Mouse (Mus musculus) E14TG2a.4 (cell line): ENCODE results near the gene Ndufb3.
A peak's percentile ranks its signal among the peaks of the same experiment; 100 is the strongest.

Experiments
- CTCF ChIP-seq: conservative IDR thresholded peaks from 2 replicates; pipeline ENCODE4 v1.5.1; 2014; ENCODE audit warnings: low read length
- NANOG ChIP-seq: IDR thresholded peaks from 2 replicates; pipeline ENCODE4 v1.6.1; 2014; ENCODE audit warnings: borderline replicate concordance, low read length, mixed read lengths
- POU5F1 ChIP-seq: IDR thresholded peaks from 2 replicates; pipeline ENCODE4 v1.6.1; 2014; ENCODE audit warnings: low read length, borderline replicate concordance

DNA sequence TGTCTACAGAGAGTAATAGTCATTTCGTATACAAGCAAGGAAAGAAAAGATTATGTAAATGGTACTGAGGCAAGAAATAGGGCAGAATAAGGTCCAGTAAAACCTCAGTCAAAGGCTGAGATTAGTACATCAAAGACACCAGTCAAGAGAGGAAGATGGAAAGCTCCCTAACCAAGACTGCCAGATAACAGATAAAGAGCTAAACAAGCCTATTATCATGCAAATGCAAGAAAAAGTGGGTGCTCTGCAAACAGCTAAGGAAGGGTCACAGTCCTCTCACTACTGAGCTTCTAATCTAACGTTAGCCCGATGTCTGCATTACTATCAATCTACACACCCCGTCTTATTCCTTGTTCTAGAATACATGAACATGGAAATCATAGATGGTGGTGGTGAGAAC is 15.7 kb upstream of the Ndufb3 start:
- TF ChIP-seq CTCF (no peak), NANOG (no peak), POU5F1 (peak; percentile 82; the same call in 1 of the 2 replicates)
